Mouse (Mus musculus): ENCODE measurements at regions not wholly inside any gene's neighbourhood (a gene's known extent, or its start where the extent isn't known, plus 50 kb on each side); places are given as distances from the start of the nearest gene placed in this dataset.

DNA sequence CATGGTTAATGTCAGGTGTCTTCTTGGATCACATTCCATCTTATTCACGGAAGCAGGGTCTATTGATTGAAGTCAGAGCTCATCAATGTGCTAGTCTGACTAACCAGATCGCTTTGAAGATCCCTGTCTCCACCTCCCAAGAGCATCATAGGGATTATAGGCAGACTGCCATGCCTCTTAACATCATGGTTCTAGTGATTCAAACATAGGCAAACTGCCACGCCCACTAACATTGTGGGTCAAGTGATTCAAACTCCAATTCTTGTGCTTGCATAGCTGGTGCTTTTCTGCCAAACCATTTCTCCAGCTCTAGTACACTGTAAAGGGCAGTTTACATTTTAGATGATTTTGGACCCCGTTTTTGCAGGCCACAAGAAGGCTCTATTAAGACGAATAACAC lies 77.1 kb upstream of the Sash1 start:
- Histone ChIP-seq H3K9me3 (ENCODE audit: control insufficient read depth, low read length) (no peaks in the 10 kb centered on the region), H3K36me3 (ENCODE audit: control insufficient read depth, insufficient read depth, low read length) (no peaks in the 10 kb centered on the region), H3K9ac (ENCODE audit: low read depth, low read length) (no peak overlapping the region), H3K4me2 (ENCODE audit: low read depth, low read length) (no peak overlapping the region), H3K27ac (ENCODE audit: low read length) (no peak overlapping the region), H3K4me3 (ENCODE audit: low read length) (no peak overlapping the region), H3K27me3 (replicated peaks; ENCODE audit: control insufficient read depth, insufficient read depth, low read length) (no peaks in the 10 kb centered on the region), H3K4me1 (ENCODE audit: control insufficient read depth, insufficient read depth, low read length) (peaks cover under 1% of the 10 kb centered on the region; the same call in 1 of the 2 replicates)
- 75% methylated on average over 5 of the region's 5 CpGs for WGBS
- ATAC-seq: no peak

DNA sequence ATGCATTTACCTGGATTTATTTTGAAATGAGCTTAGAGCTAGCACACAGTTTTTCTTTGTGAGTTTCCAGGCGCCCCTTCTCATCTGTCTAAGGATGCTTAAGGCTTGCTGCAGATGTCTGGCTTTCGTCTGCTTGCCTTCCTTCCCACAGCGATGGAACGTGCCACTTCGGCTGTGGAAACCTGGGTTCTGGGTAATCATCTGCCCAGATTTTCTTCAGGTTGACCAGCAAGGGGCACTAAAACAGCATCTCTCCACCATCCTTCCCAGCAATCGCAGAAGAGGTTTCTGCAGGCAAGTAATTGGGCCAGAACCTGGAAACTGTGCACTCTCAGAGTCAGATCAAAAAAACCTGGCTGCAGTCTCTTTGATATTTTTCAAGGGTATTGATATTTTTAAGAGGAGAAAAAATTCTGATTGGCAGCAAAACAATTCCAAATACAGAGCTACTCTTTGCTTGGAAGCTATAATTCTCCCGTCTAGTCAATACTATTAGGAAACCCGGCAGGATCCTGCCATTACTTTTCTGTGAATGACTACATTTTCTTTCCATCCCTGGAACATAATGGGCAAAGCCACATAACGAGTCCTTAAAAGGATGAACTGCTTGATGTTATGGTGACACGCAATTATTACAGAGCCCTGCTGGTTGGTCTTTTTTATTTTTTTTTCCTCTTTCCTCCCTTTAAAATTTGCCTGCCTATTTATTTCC lies 75.2 kb upstream of the Sash1 start:
- ATAC-seq: no peak
- WGBS: 59% methylated on average over 10 of the region's 10 CpGs
- no peaks in the 10 kb centered on the region for H3K4me1 ChIP-seq (ENCODE audit: control insufficient read depth, insufficient read depth, low read length)

GRCm38 (mm10) chr10:8960275-8960960 lies 74.5 kb upstream of the Sash1 start:
- 85% methylated on average over 9 of the region's 9 CpGs for WGBS
- Histone ChIP-seq H3K9ac (ENCODE audit: low read depth, low read length) (no peak overlapping the region), H3K9me3 (ENCODE audit: control insufficient read depth, low read length) (no peaks in the 10 kb centered on the region), H3K27ac (ENCODE audit: low read length) (no peak overlapping the region), H3K4me3 (ENCODE audit: low read length) (no peak overlapping the region), H3K27me3 (replicated peaks; ENCODE audit: control insufficient read depth, insufficient read depth, low read length) (no peaks in the 10 kb centered on the region), H3K4me1 (ENCODE audit: control insufficient read depth, insufficient read depth, low read length) (no peaks in the 10 kb centered on the region), H3K4me2 (ENCODE audit: low read depth, low read length) (no peak overlapping the region), H3K36me3 (ENCODE audit: control insufficient read depth, insufficient read depth, low read length) (no peaks in the 10 kb centered on the region)
- ATAC-seq: no peak

More for the DNA sequence above, 75.2 kb upstream of the Sash1 start:
- no peaks in the 10 kb centered on the region for H3K27me3 ChIP-seq (replicated peaks; ENCODE audit: control insufficient read depth, insufficient read depth, low read length)
- no peak overlapping the region for H3K4me3 ChIP-seq (ENCODE audit: low read length)
- H3K4me2 ChIP-seq (ENCODE audit: low read depth, low read length): no peak overlapping the region
- no peak overlapping the region for H3K9ac ChIP-seq (ENCODE audit: low read depth, low read length)
- H3K36me3 ChIP-seq (ENCODE audit: control insufficient read depth, insufficient read depth, low read length): no peaks in the 10 kb centered on the region
- H3K9me3 ChIP-seq (ENCODE audit: control insufficient read depth, low read length): no peaks in the 10 kb centered on the region
- H3K27ac ChIP-seq (ENCODE audit: low read length): no peak overlapping the region

- Histone ChIP-seq H3K9me3 (ENCODE audit: control insufficient read depth, low read length) (no peaks in the 10 kb centered on the region), H3K9ac (ENCODE audit: low read depth, low read length) (no peak overlapping the region), H3K27me3 (replicated peaks; ENCODE audit: control insufficient read depth, insufficient read depth, low read length) (no peaks in the 10 kb centered on the region), H3K36me3 (ENCODE audit: control insufficient read depth, insufficient read depth, low read length) (no peaks in the 10 kb centered on the region), H3K27ac (ENCODE audit: low read length) (no peak overlapping the region), H3K4me2 (ENCODE audit: low read depth, low read length) (no peak overlapping the region), H3K4me1 (ENCODE audit: control insufficient read depth, insufficient read depth, low read length) (0 out of 2 replicates have a peak, but pooled peaks cover 3% of the 10 kb centered on the region), H3K4me3 (ENCODE audit: low read length) (no peak overlapping the region)
- WGBS: 49% methylated on average over 6 of the region's 6 CpGs
- ATAC-seq: no peak
Observed at GRCm38 (mm10) chr10:8955499-8956211, 69.8 kb upstream of the Sash1 start.

DNA sequence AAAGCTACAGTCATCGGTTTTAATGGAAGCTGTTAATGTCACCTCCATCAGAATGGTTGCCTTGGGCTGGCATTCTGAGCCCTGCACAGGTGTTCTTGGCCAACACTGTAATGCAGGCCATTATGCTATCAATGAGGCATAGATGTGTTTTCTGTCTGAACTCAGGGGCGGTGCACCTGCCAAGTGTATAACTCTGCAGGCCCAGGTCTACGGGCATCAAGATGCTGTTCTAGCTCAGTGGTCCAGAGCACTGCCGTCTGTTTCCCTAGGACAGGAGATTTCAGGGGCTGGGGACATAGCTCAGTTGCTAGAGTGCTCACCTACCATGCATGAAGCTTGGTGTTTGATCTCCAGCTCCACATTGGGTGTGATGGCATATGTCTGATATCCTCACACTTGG lies 68.1 kb upstream of the Sash1 start:
- Histone ChIP-seq H3K4me3 (ENCODE audit: low read length) (no peak overlapping the region), H3K36me3 (ENCODE audit: control insufficient read depth, insufficient read depth, low read length) (no peaks in the 10 kb centered on the region), H3K9ac (ENCODE audit: low read depth, low read length) (no peak overlapping the region), H3K4me1 (ENCODE audit: control insufficient read depth, insufficient read depth, low read length) (0 out of 2 replicates have a peak, but pooled peaks cover 3% of the 10 kb centered on the region), H3K27ac (ENCODE audit: low read length) (no peak overlapping the region), H3K4me2 (ENCODE audit: low read depth, low read length) (no peak overlapping the region), H3K9me3 (ENCODE audit: control insufficient read depth, low read length) (no peaks in the 10 kb centered on the region), H3K27me3 (replicated peaks; ENCODE audit: control insufficient read depth, insufficient read depth, low read length) (no peaks in the 10 kb centered on the region)
- ATAC-seq: no peak
- 91% methylated on average over 4 of the region's 4 CpGs for WGBS

GRCm38 (mm10) chr10:8952922-8953321 lies 67.1 kb upstream of the Sash1 start:
- Histone ChIP-seq H3K27ac (ENCODE audit: low read length) (no peak overlapping the region), H3K27me3 (replicated peaks; ENCODE audit: control insufficient read depth, insufficient read depth, low read length) (no peaks in the 10 kb centered on the region), H3K9me3 (ENCODE audit: control insufficient read depth, low read length) (no peaks in the 10 kb centered on the region), H3K4me2 (ENCODE audit: low read depth, low read length) (no peak overlapping the region), H3K4me1 (ENCODE audit: control insufficient read depth, insufficient read depth, low read length) (0 out of 2 replicates have a peak, but pooled peaks cover 3% of the 10 kb centered on the region), H3K36me3 (ENCODE audit: control insufficient read depth, insufficient read depth, low read length) (no peaks in the 10 kb centered on the region), H3K4me3 (ENCODE audit: low read length) (no peak overlapping the region), H3K9ac (ENCODE audit: low read depth, low read length) (no peak overlapping the region)
- no peak for ATAC-seq
- WGBS: 80% methylated on average over 5 of the region's 5 CpGs

DNA sequence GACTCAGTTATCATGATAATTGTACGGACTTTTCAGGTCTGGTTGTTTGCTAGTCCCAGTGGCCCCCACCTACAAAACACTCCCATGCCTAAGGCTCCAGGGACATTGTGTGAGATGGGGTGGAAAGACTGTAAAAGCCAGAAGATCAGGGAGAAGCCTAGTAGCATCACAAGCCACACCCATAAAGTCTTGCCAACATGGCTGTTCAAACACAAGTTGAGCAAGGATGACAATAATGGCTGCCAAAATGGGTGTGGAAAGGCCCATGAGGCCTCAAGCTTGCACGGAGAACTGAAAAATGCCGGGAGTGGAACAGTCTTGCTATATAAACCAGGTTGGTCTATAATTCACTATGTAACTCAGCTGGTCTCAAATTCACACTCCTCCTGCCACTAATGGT lies 66.1 kb upstream of the Sash1 start:
- Histone ChIP-seq H3K4me2 (ENCODE audit: low read depth, low read length) (no peak overlapping the region), H3K27ac (ENCODE audit: low read length) (no peak overlapping the region), H3K36me3 (ENCODE audit: control insufficient read depth, insufficient read depth, low read length) (no peaks in the 10 kb centered on the region), H3K9ac (ENCODE audit: low read depth, low read length) (no peak overlapping the region), H3K4me1 (ENCODE audit: control insufficient read depth, insufficient read depth, low read length) (0 out of 2 replicates have a peak, but pooled peaks cover 3% of the 10 kb centered on the region), H3K4me3 (ENCODE audit: low read length) (no peak overlapping the region), H3K27me3 (replicated peaks; ENCODE audit: control insufficient read depth, insufficient read depth, low read length) (no peaks in the 10 kb centered on the region), H3K9me3 (ENCODE audit: control insufficient read depth, low read length) (no peaks in the 10 kb centered on the region)
- WGBS: 83% methylated on average over 3 of the region's 3 CpGs
- ATAC-seq: no peak

DNA sequence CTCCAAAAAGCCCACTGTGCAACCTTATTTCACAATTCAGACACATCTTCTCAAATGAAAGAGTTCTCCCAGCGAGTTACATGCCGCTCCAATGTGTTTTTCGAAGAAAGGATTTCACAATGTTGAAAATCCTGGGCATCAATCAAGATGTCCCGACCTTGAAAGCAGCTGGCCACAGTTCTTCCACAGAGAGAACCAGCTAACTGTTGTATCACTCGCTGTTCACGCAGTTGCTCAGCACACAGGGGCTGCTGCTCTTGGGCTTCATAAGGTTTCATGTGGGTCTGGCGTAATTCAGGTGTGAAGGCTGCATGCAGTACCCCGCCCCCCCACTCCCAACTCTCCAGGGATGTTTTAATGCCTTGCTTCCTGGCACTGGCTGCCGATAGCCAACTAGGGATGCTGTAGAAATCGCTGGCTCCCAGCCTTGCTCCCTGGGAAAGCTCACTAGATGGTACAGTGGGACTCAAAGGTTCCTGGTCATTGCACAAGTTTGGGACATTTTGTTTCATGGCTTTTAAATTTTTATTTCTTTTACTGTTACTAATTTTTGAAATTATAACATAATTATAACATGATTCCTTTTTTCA lies 65.5 kb upstream of the Sash1 start:
- 62% methylated on average over 10 of the region's 10 CpGs for WGBS
- H3K9ac ChIP-seq (ENCODE audit: low read depth, low read length): no peak overlapping the region
- no peak overlapping the region for H3K27ac ChIP-seq (ENCODE audit: low read length)
- H3K4me2 ChIP-seq (ENCODE audit: low read depth, low read length): no peak overlapping the region
- H3K36me3 ChIP-seq (ENCODE audit: control insufficient read depth, insufficient read depth, low read length): no peaks in the 10 kb centered on the region
- no peaks in the 10 kb centered on the region for H3K9me3 ChIP-seq (ENCODE audit: control insufficient read depth, low read length)
- H3K4me1 ChIP-seq (ENCODE audit: control insufficient read depth, insufficient read depth, low read length): 0 out of 2 replicates have a peak, but pooled peaks cover 3% of the 10 kb centered on the region
- ATAC-seq: no peak
- H3K4me3 ChIP-seq (ENCODE audit: low read length): no peak overlapping the region
- H3K27me3 ChIP-seq (replicated peaks; ENCODE audit: control insufficient read depth, insufficient read depth, low read length): no peaks in the 10 kb centered on the region

DNA sequence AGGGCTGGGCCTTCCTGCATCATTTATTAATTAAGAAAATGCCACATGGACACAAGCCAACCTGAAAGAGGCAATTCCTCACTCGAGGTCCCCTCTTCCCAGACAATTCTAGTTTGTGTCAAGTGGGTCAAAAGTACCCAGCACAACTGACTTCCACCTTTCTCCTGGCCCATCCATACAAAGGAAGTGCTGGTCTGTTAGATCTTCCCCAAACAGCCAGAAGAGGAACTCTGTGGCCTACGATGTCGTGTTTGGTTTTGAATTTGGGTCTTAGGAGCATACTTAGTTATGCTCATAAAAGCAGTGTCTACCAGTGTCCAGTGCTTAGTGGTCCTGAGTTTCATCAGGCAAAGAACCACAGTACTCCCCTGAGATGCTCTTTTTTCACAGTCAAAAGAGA lies 62.4 kb upstream of the Sash1 start:
- Histone ChIP-seq H3K4me3 (ENCODE audit: low read length) (no peak overlapping the region), H3K27me3 (replicated peaks; ENCODE audit: control insufficient read depth, insufficient read depth, low read length) (no peaks in the 10 kb centered on the region), H3K27ac (ENCODE audit: low read length) (no peak overlapping the region), H3K9ac (ENCODE audit: low read depth, low read length) (no peak overlapping the region), H3K36me3 (ENCODE audit: control insufficient read depth, insufficient read depth, low read length) (no peaks in the 10 kb centered on the region), H3K4me2 (ENCODE audit: low read depth, low read length) (no peak overlapping the region), H3K4me1 (ENCODE audit: control insufficient read depth, insufficient read depth, low read length) (peaks cover 3% of the 10 kb centered on the region; the same call in 1 of the 2 replicates), H3K9me3 (ENCODE audit: control insufficient read depth, low read length) (no peaks in the 10 kb centered on the region)
- 75% methylated on average over 3 of the region's 3 CpGs for WGBS
- ATAC-seq: no peak
